Mouse (Mus musculus): ENCODE measurements around the gene Cldn10. TPM values are rescaled to one million over a fixed set of nuclear protein-coding genes. Genes with fewer than 3 reads are reported as not detected.

Cldn10 gene
- polyA plus RNA-seq, 1 experiment: 0.16 TPM

- no peaks in the 10 kb centered on the region for H3K4me1 ChIP-seq (ENCODE audit: control insufficient read depth, insufficient read depth, low read length)
- H3K27ac ChIP-seq (ENCODE audit: control insufficient read depth, insufficient read depth, low read depth, low read length): no peak overlapping the region
- H3K36me3 ChIP-seq (ENCODE audit: control insufficient read depth, insufficient read depth, low read length): no peaks in the 10 kb centered on the region
- H3K4me3 ChIP-seq (ENCODE audit: control insufficient read depth, low read depth, low read length): no peak overlapping the region
- TF ChIP-seq POLR2A (IDR thresholded peaks at IDR 0.05; ENCODE audit: control insufficient read depth, low read depth, low read length) (no peak), CTCF (IDR thresholded peaks at IDR 0.05; ENCODE audit: control insufficient read depth, insufficient read depth, insufficient replicate concordance, low read depth, low read length) (no peak)
- H3K27me3 ChIP-seq (ENCODE audit: control insufficient read depth, insufficient read depth, low read length): no peaks in the 10 kb centered on the region
Measured at GRCm38 (mm10) chr14:118838556-118839120, 50.9 kb downstream of the Cldn10 start.

- Histone ChIP-seq H3K27me3 (ENCODE audit: control insufficient read depth, insufficient read depth, low read length) (no peaks in the 10 kb centered on the region), H3K36me3 (ENCODE audit: control insufficient read depth, insufficient read depth, low read length) (no peaks in the 10 kb centered on the region), H3K4me3 (ENCODE audit: control insufficient read depth, low read depth, low read length) (no peak overlapping the region), H3K4me1 (ENCODE audit: control insufficient read depth, insufficient read depth, low read length) (no peaks in the 10 kb centered on the region), H3K27ac (ENCODE audit: control insufficient read depth, insufficient read depth, low read depth, low read length) (no peak overlapping the region)
- TF ChIP-seq CTCF (IDR thresholded peaks at IDR 0.05; ENCODE audit: control insufficient read depth, insufficient read depth, insufficient replicate concordance, low read depth, low read length) (no peak), POLR2A (IDR thresholded peaks at IDR 0.05; ENCODE audit: control insufficient read depth, low read depth, low read length) (no peak)
Measured at GRCm38 (mm10) chr14:118839416-118839815, 51.7 kb downstream of the Cldn10 start.

- TF ChIP-seq CTCF (IDR thresholded peaks at IDR 0.05; ENCODE audit: control insufficient read depth, insufficient read depth, insufficient replicate concordance, low read depth, low read length) (no peak), POLR2A (IDR thresholded peaks at IDR 0.05; ENCODE audit: control insufficient read depth, low read depth, low read length) (no peak)
- Histone ChIP-seq H3K36me3 (ENCODE audit: control insufficient read depth, insufficient read depth, low read length) (no peaks in the 10 kb centered on the region), H3K27ac (ENCODE audit: control insufficient read depth, insufficient read depth, low read depth, low read length) (no peak overlapping the region), H3K4me3 (ENCODE audit: control insufficient read depth, low read depth, low read length) (no peak overlapping the region), H3K4me1 (ENCODE audit: control insufficient read depth, insufficient read depth, low read length) (no peaks in the 10 kb centered on the region), H3K27me3 (ENCODE audit: control insufficient read depth, insufficient read depth, low read length) (no peaks in the 10 kb centered on the region)
Measured at GRCm38 (mm10) chr14:118840027-118840426, 52.3 kb downstream of the Cldn10 start.

GRCm38 (mm10) chr14:118842353-118842752 is 54.6 kb downstream of the Cldn10 start:
- no peaks in the 10 kb centered on the region for H3K27me3 ChIP-seq (ENCODE audit: control insufficient read depth, insufficient read depth, low read length)
- H3K27ac ChIP-seq (ENCODE audit: control insufficient read depth, insufficient read depth, low read depth, low read length): no peak overlapping the region
- no peaks in the 10 kb centered on the region for H3K4me1 ChIP-seq (ENCODE audit: control insufficient read depth, insufficient read depth, low read length)
- H3K36me3 ChIP-seq (ENCODE audit: control insufficient read depth, insufficient read depth, low read length): no peaks in the 10 kb centered on the region
- H3K4me3 ChIP-seq (ENCODE audit: control insufficient read depth, low read depth, low read length): no peak overlapping the region
- no peak for TF ChIP-seq POLR2A (IDR thresholded peaks at IDR 0.05; ENCODE audit: control insufficient read depth, low read depth, low read length)
- no peak for TF ChIP-seq CTCF (IDR thresholded peaks at IDR 0.05; ENCODE audit: control insufficient read depth, insufficient read depth, insufficient replicate concordance, low read depth, low read length)

GRCm38 (mm10) chr14:118846834-118847233 is 59.1 kb downstream of the Cldn10 start:
- Histone ChIP-seq H3K4me3 (ENCODE audit: control insufficient read depth, low read depth, low read length) (no peak overlapping the region), H3K4me1 (ENCODE audit: control insufficient read depth, insufficient read depth, low read length) (no peaks in the 10 kb centered on the region), H3K36me3 (ENCODE audit: control insufficient read depth, insufficient read depth, low read length) (no peaks in the 10 kb centered on the region), H3K27me3 (ENCODE audit: control insufficient read depth, insufficient read depth, low read length) (no peaks in the 10 kb centered on the region), H3K27ac (ENCODE audit: control insufficient read depth, insufficient read depth, low read depth, low read length) (no peak overlapping the region)
- TF ChIP-seq CTCF (IDR thresholded peaks at IDR 0.05; ENCODE audit: control insufficient read depth, insufficient read depth, insufficient replicate concordance, low read depth, low read length): no peak
- TF ChIP-seq POLR2A (IDR thresholded peaks at IDR 0.05; ENCODE audit: control insufficient read depth, low read depth, low read length): no peak

GRCm38 (mm10) chr14:118848171-118848570 is 60.5 kb downstream of the Cldn10 start:
- H3K27me3 ChIP-seq (ENCODE audit: control insufficient read depth, insufficient read depth, low read length): no peaks in the 10 kb centered on the region
- H3K27ac ChIP-seq (ENCODE audit: control insufficient read depth, insufficient read depth, low read depth, low read length): no peak overlapping the region
- H3K4me1 ChIP-seq (ENCODE audit: control insufficient read depth, insufficient read depth, low read length): no peaks in the 10 kb centered on the region
- TF ChIP-seq POLR2A (IDR thresholded peaks at IDR 0.05; ENCODE audit: control insufficient read depth, low read depth, low read length): no peak
- no peak for TF ChIP-seq CTCF (IDR thresholded peaks at IDR 0.05; ENCODE audit: control insufficient read depth, insufficient read depth, insufficient replicate concordance, low read depth, low read length)
- H3K36me3 ChIP-seq (ENCODE audit: control insufficient read depth, insufficient read depth, low read length): no peaks in the 10 kb centered on the region
- H3K4me3 ChIP-seq (ENCODE audit: control insufficient read depth, low read depth, low read length): no peak overlapping the region

- H3K4me3 ChIP-seq (ENCODE audit: control insufficient read depth, low read depth, low read length): no peak overlapping the region
- peaks cover 7% of the 10 kb centered on the region for H3K4me1 ChIP-seq (ENCODE audit: control insufficient read depth, insufficient read depth, low read length)
- H3K36me3 ChIP-seq (ENCODE audit: control insufficient read depth, insufficient read depth, low read length): no peaks in the 10 kb centered on the region
- no peak overlapping the region for H3K27ac ChIP-seq (ENCODE audit: control insufficient read depth, insufficient read depth, low read depth, low read length)
- TF ChIP-seq POLR2A (IDR thresholded peaks at IDR 0.05; ENCODE audit: control insufficient read depth, low read depth, low read length): no peak
- TF ChIP-seq CTCF (IDR thresholded peaks at IDR 0.05; ENCODE audit: control insufficient read depth, insufficient read depth, insufficient replicate concordance, low read depth, low read length): no peak
- H3K27me3 ChIP-seq (ENCODE audit: control insufficient read depth, insufficient read depth, low read length): no peaks in the 10 kb centered on the region
Measured at GRCm38 (mm10) chr14:118850011-118850695, 62.4 kb downstream of the Cldn10 start.
